Comparison of ENCODE assay signal across 26 mouse cellular contexts in the genomic region with DNA sequence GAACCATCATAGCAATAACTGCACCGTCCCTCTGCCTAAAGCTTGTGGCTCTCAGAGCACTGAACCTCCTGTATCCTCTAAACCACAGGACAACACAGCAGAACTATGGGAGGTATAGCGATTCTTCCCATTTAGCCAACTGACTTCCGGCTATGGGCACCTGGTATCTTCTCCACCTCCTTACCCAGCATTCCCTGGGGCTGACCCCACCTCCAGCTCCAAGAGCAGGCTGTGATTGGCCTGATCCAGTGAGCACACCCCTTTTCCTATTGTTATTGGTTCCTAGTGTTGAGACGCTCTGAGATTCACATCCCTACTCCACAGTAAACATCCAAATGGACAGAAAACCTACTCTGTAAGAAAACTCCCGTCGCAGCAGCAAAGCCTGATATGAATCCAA.
"Had no signal": no experiment of that assay in that cellular context is flagged by ENCODE, and none has a peak within 500 bp of the region (broad histone marks: within the 10 kb centered on the region; RNA-seq: fewer than 3 reads in every experiment).

No protein-coding gene starts in this region.

- ATAC-seq: liver, postnatal 0 days; midbrain, embryonic 15.5 days had no signal

- H3K4me3 ChIP-seq: layer of hippocampus, adult 2 months; left cerebral cortex, adult 2 months; limb, embryonic 12.5 days; limb, embryonic 15.5 days; lung, embryonic 15.5 days; midbrain, embryonic 12.5 days; midbrain, embryonic 15.5 days; neural tube, embryonic 12.5 days; neural tube, embryonic 15.5 days had no signal

- H3K9ac ChIP-seq: limb, embryonic 12.5 days; limb, embryonic 15.5 days; liver, embryonic 14.5 days; liver, postnatal 0 days; lung, embryonic 15.5 days; midbrain, embryonic 12.5 days; midbrain, embryonic 15.5 days; neural tube, embryonic 12.5 days; neural tube, embryonic 15.5 days had no signal

- H3K9me3 ChIP-seq: limb, embryonic 12.5 days; limb, embryonic 15.5 days; lung, embryonic 15.5 days; midbrain, embryonic 12.5 days; midbrain, embryonic 15.5 days; neural tube, embryonic 12.5 days; neural tube, embryonic 15.5 days had no signal

- H3K27me3 ChIP-seq: limb, embryonic 12.5 days; limb, embryonic 15.5 days; lung, embryonic 15.5 days; midbrain, embryonic 15.5 days; neural tube, embryonic 12.5 days; neural tube, embryonic 15.5 days had no signal

- H3K4me1 ChIP-seq: lung, embryonic 15.5 days had no signal

- H3K27ac ChIP-seq: kidney, postnatal 0 days; layer of hippocampus, adult 2 months; left cerebral cortex, adult 2 months; limb, embryonic 12.5 days; liver, embryonic 14.5 days; lung, embryonic 15.5 days; midbrain, embryonic 15.5 days; neural tube, embryonic 12.5 days; neural tube, embryonic 15.5 days; stomach, postnatal 0 days had no signal

- DNase-seq: kidney, adult 2 months; kidney, postnatal 25 days; layer of hippocampus, adult 9-11 months; layer of hippocampus, postnatal 36 days; liver, postnatal 0 days; lung, postnatal 10 days; lung, postnatal 4 days; right cerebral cortex, adult 18-20 months; right cerebral cortex, postnatal 14 days; right cerebral cortex, postnatal 4 days; thymus, adult 2 months; thymus, postnatal 14 days; thymus, postnatal 4 days had no signal

- H3K36me3 ChIP-seq: limb, embryonic 12.5 days; limb, embryonic 15.5 days; lung, embryonic 15.5 days; midbrain, embryonic 12.5 days; midbrain, embryonic 15.5 days; neural tube, embryonic 12.5 days; neural tube, embryonic 15.5 days had no signal

- H3K4me2 ChIP-seq: limb, embryonic 12.5 days; limb, embryonic 15.5 days; liver, embryonic 11.5 days; lung, embryonic 15.5 days; midbrain, embryonic 12.5 days; midbrain, embryonic 15.5 days; neural tube, embryonic 12.5 days; neural tube, embryonic 15.5 days had no signal
